Mouse (Mus musculus) stomach, postnatal 0 days (tissue): ENCODE results near the gene Brsk2.

Source experiments
- CTCF ChIP-seq: IDR thresholded peaks from 2 replicates; pipeline ENCODE4 v1.5.1; 2016; ENCODE audit warnings: antibody characterized with exemption, low read depth, mild to moderate bottlenecking, moderate library complexity
- EP300 ChIP-seq: optimal IDR thresholded peaks from 2 replicates; pipeline ENCODE3; 2016; ENCODE audit warnings: antibody characterized with exemption

- TF ChIP-seq CTCF (no peak), EP300 (no peak)
These were observed 2.3 kb downstream of the Brsk2 start for GRCm38 (mm10) chr7:141951821-141952220.
